Mouse (Mus musculus) gastrocnemius, adult 8-10 months (tissue): ENCODE measurements at regions not wholly inside any gene's neighbourhood (a gene's known extent, or its start where the extent isn't known, plus 50 kb on each side); places are given as distances from the start of the nearest gene placed in this dataset.
"Not testable (repeated sequence)": the region's sequence is repeated elsewhere in the genome, so short reads cannot be mapped to it uniquely, and the experiment has no call there.

ENCODE experiments used
- DNase-seq, 2 experiments: peaks; one replicate each; pipeline ENCODE4 v3.0.0; 2022; ENCODE audit warnings: low spot score in 2 of 2

DNA sequence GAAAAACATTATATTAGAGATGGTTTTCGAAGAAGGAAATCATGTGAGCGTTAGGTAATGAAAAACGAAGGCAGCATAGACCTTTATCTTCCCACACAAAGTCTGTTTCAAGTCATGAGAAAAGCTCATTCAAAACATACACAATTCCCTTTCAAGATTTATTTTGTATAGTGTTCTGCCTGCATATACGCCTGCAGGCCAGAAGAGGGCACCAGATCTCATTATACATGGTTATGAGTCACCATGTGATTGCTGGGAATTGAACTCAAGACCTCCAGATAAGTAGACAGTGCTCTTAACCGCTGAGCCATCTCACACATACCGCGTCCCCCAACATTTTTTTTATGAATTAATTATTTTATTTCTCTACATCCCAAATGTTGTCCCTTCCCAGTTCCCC is 578.3 kb upstream of the Ccdc54 start:
- no peak for DNase-seq

GRCm38 (mm10) chr16:51160768-51161167 is 569.8 kb upstream of the Ccdc54 start:
- no peak for DNase-seq

GRCm38 (mm10) chr16:51138575-51138974 is 547.6 kb upstream of the Ccdc54 start:
- DNase-seq: no peak

GRCm38 (mm10) chr16:51119835-51120234 is 528.9 kb upstream of the Ccdc54 start:
- no peak for DNase-seq

- DNase-seq: no peak
Observed at GRCm38 (mm10) chr16:51118365-51118764, 527.4 kb upstream of the Ccdc54 start.

DNA sequence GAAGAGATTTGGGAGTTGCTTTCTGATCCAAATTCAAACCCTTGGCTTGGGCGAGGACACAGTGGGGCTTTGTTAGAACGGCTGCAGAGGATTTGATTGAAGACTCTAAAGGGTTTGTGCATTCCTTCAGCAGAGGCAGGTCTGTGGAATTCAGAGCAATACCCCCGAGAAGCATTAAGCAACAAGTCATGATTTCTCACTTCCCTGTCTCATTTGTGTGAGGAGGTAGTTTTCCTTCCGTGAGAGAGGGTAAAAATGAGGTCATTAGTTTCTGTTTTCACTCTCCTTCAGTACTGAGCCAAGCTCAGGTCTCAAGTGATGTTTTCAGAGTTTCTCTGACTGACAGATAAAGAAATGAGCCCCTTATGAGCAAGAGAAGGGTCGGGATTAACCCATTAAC is 526.9 kb upstream of the Ccdc54 start:
- no peak for DNase-seq

DNA sequence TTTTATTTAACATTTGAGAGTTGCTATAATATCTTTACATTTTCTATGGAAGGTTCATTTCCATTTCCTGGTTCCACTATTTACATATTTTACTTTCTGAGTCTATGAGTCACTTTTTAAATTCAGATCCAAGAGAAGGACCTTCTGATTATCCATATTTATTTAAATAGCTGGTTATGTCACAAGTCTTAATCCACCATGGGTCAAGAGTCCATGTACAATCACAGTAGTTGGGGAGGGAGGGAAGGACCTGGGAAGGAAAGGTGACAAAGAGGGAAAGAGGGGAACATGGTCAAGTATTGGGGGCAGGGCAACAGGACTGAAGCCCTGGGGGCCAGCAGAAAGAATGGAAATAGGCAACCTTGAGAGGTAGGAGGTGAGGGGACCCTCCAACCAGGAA is 518.9 kb upstream of the Ccdc54 start:
- DNase-seq: no peak

- DNase-seq: no peak
Observed at GRCm38 (mm10) chr16:51107421-51107820, 516.5 kb upstream of the Ccdc54 start.

- no peak for DNase-seq
Observed at GRCm38 (mm10) chr16:51086556-51086955, 495.6 kb upstream of the Ccdc54 start.

DNA sequence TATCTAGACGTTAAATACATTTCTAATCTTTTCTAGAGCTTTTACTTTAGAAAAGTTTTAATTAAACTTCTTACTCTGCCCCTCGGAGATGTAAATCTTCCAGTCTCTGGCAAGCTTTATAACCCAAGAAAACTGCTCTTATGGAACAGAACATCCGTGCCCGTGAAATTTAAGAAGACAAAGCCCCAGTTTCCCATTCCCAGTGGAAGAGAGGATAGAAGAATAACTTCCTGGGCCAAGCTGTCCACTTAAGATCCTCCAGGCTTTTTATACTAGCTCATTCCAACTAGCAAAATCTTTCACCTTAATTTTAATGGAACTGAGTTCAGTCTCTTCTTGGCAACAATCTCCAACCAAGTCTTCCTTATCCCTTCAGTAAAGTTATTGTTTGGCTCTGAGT is 489.2 kb upstream of the Ccdc54 start:
- DNase-seq: no peak

DNA sequence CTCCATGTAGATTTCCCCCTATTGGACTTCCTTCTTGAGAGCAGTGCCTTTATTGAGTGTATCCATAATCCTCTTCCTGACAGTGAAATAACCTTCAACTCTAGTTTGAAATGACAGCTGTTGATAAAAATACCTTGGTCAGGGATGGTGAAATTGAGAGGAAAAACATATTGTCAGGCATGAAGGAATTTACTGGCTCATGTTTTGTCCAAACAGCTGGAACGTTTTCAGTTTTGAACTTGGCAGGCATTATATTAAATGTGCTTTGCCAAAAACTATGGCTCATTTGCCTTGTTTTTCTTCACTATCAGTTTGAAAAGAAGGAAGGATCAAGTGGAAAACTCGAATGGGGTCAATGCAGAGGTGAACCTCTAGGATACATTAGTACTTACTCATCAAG is 457.7 kb upstream of the Ccdc54 start:
- no peak for DNase-seq

DNA sequence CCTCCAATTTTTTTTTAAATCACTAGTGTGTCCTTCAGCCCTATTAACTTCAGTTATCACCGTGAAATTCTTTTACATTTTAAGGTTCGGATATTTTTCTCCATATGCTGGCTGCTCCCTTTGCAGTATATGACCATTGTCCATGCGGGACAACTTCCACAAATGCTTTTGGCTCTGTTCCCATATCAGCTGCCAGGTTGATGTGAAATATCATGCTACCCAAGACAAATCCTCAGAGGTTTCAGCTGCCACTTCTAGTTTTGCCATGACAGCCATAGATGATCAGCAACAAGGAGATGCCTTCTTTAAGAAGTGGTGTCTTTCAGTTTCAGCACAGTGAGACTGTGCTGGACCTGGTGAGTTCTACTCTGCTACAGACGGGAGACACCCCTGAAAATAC is 457.2 kb upstream of the Ccdc54 start:
- DNase-seq: no peak

DNA sequence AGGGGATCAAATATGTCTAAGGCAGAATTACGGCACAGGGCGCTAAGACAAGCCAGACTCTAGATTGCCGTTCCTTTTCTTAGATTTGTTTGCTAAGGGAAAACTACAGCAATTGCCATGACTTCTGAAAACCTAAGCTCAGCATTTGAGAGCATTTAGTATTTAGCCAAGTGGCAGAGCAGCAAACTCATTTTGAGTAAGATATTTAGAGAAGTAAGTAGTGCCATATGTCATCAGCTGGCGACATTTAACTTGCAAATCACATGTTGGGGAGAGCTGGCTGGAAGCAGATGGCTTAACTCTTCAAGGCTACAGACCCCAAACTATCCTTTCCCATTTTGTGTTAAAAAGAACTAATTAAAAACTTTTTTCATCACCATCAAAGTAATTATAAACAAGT is 450.4 kb upstream of the Ccdc54 start:
- DNase-seq: no peak

GRCm38 (mm10) chr16:51002876-51003275 is 411.9 kb upstream of the Ccdc54 start:
- no peak for DNase-seq

GRCm38 (mm10) chr16:50964395-50964794 is 373.4 kb upstream of the Ccdc54 start:
- DNase-seq: no peak

DNA sequence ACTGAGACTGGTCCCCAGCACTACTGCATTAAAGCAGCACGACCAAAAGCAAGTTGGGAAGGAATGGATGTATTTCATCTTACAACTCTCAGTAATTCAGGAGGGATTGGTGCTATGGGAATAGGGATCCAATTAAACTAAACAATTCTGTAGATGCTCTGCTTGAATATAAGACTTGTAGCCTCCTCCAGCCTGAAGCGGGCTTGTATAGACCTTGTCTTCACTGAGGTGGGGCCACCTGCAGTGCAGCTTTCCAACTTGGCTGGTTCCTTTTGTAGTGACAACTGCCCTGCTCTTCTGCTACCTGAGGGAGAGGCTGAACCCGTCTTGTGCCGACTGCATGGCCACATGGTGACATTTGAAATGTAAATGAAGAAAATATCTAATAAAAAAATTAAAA is 353.1 kb upstream of the Ccdc54 start:
- no peak for DNase-seq

- DNase-seq: not testable (repeated sequence)
Observed at GRCm38 (mm10) chr16:50943581-50943980, 352.6 kb upstream of the Ccdc54 start.

DNA sequence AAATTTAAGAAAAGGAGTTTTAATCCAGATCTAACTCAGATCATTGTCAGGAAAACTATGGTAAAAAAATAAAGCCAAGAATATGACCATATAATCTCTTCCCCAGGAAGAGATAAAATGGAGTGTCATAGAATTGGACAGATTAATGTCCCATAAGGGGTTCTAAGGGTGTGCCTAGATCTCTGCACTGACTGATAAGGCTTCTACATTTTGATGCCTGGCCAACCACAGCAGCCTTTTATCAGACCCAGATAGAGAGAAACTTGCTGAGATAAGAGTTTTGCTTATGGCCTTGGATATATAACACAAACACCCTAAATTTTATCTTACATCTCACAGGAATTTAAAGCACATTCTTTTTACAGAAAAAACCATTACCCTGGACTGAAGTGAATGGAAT is 351.3 kb upstream of the Ccdc54 start:
- no peak for DNase-seq

- DNase-seq: no peak
Observed at GRCm38 (mm10) chr16:50939316-50939715, 348.4 kb upstream of the Ccdc54 start.

DNA sequence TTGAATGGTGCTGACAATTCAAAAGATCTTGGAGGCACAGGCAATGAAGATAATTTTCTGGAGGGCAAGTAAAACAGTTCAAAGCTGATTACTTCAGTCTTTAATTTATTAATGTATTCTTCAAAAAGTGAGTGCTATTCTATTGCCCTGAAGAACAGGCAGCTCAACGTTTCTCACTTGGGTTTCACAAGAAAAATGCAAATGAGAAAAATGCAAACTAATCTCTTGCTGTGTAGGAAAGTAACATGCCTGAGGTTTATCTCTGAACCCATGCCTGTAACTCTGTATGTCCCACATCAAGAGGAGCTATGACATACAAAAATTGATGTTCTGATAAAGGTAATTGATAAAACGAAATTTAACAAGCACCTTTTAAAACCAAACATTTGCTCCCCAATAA is 316.8 kb upstream of the Ccdc54 start:
- no peak for DNase-seq

- DNase-seq: no peak
Observed at GRCm38 (mm10) chr16:50899151-50899550, 308.2 kb upstream of the Ccdc54 start.

DNA sequence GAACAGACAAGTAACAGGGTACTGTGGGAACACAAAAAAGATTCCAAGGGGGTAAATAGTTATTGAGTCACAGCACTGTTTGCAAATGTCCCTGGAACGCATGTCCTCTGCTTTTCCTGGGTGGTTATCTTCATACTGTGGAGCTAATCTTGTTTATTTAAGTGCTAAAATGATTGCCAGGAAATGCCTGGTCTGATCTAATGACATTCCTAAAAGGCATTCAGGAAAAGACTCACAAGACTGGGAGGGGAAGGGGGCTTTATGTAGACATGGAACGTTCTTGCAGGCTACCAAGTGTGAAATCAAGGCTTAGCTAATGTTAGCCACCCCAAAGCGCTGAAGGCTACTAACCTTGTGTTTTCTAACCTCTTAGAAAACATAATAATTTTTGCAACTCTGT is 287.0 kb upstream of the Ccdc54 start:
- no peak for DNase-seq

- no peak for DNase-seq
Observed at GRCm38 (mm10) chr16:50871318-50871717, 280.4 kb upstream of the Ccdc54 start.

GRCm38 (mm10) chr16:50863565-50863964 is 272.6 kb upstream of the Ccdc54 start:
- DNase-seq: no peak

- DNase-seq: no peak
Observed at GRCm38 (mm10) chr16:50859513-50859912, 268.6 kb upstream of the Ccdc54 start.
